Mouse (Mus musculus) forebrain, embryonic 15.5 days (tissue): ENCODE measurements around the gene Myl9. TPM values are rescaled to one million over a fixed set of nuclear protein-coding genes. Genes with fewer than 3 reads are reported as not detected.
"Not testable (repeated sequence)": the region's sequence is repeated elsewhere in the genome, so short reads cannot be mapped to it uniquely, and the experiment has no call there.

ENCODE experiments used
- ATAC-seq: fragments of 200-750 bp; cut with Nextera tagmentation; replicated peaks from 2 replicates; pipeline ENCODE4 v1.8.0; 2017; ENCODE audit warnings: mild to moderate bottlenecking, moderate TSS enrichment, moderate library complexity
- H3K27ac ChIP-seq: fragments of 300-500 bp; sonication (generic); replicated peaks from 2 replicates; pipeline ENCODE4 v1.5.1; 2015; ENCODE audit warnings: mild to moderate bottlenecking, inconsistent platforms
- H3K27me3 ChIP-seq: fragments of 300-500 bp; sonication (generic); 2 replicates; pipeline ENCODE4 v1.6.1; 2015; ENCODE audit warnings: inconsistent platforms
- H3K36me3 ChIP-seq: fragments of 300-500 bp; sonication (generic); 2 replicates; pipeline ENCODE4 v1.6.1; 2015; ENCODE audit warnings: mild to moderate bottlenecking, inconsistent platforms
- H3K4me1 ChIP-seq: fragments of 300-500 bp; sonication (generic); 2 replicates; pipeline ENCODE4 v1.6.1; 2015; ENCODE audit warnings: inconsistent platforms
- H3K4me2 ChIP-seq: fragments of 300-500 bp; sonication (generic); replicated peaks from 2 replicates; pipeline ENCODE4 v1.6.1; 2015; ENCODE audit warnings: mild to moderate bottlenecking, inconsistent platforms
- H3K4me3 ChIP-seq: fragments of 300-500 bp; sonication (generic); 2 replicates; pipeline ENCODE4 v1.5.1; 2015; ENCODE audit warnings: mild to moderate bottlenecking, inconsistent platforms
- H3K9ac ChIP-seq: fragments of 300-500 bp; sonication (generic); replicated peaks from 2 replicates; pipeline ENCODE4 v1.6.1; 2015; ENCODE audit warnings: mild to moderate bottlenecking, inconsistent platforms
- H3K9me3 ChIP-seq: fragments of 300-500 bp; sonication (generic); 2 replicates; pipeline ENCODE4 v1.6.1; 2016; ENCODE audit warnings: inconsistent platforms
- WGBS: fragments of 180-500 bp; shearing (Covaris S2); methylation state at CpG from one replicate; pipeline ENCODE4 v1.1.7; 2015; ENCODE audit warnings: mixed read lengths; 5-methylcytosine and 5-hydroxymethylcytosine counted together
- polyA plus RNA-seq: library from polyadenylated mRNA; unstranded; fragments of >200 nt; fragmentation: Nextera tagmentation; extraction: Ambion mirVana; gene quantifications from 2 replicates; pipeline ENCODE4 v1.2.1, GENCODE M21; 2015

The Myl9 gene
- polyA plus RNA-seq, 1 experiment from 2014 or later: 34.2 TPM

DNA sequence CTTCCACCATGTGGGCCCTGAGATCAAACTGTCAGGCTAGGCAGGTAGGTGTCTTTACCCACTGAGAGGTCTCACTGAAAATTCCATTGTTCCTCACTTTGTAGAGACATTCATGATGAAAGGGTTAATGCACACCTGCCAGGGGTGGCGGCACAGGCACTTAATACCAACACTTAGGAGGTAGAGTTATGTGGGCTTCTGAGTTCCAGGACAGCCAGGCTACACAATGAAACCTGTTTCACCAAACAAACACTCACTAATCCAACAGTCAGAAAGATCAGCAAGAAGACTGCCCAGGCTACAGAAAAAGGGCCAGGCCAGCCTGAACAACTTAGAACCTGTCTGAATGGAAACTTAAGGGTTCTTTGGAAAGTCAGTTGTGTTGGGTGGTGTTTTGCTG, 40.9 kb downstream of the Myl9 start:
- Histone ChIP-seq H3K27me3 (no peaks in the 10 kb centered on the region), H3K9ac (no peak overlapping the region), H3K27ac (no peak overlapping the region), H3K9me3 (no peaks in the 10 kb centered on the region), H3K4me1 (no peaks in the 10 kb centered on the region), H3K4me2 (no peak overlapping the region), H3K36me3 (no peaks in the 10 kb centered on the region), H3K4me3 (no peak overlapping the region)
- WGBS: 64% methylated on average over 1 of the region's 1 CpGs
- ATAC-seq: no peak

DNA sequence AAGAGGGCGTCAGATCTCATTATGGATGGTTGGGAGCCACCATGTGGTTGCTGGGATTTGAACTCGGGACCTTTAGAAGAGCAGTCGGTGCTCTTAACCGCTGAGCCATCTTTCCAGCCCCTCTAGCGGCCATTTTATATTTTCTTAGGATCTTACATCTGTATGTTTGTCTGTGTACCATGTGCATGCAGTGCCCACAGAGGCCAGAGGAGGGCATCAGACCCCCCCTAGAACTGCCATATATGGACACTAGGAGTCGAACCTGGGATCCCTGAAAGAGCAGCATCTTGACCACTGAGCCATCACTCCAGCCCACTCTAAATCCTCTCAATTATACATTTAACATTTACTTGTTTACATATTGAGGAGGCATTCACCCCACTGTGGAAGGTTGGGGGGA, 49.9 kb downstream of the Myl9 start:
- not testable (repeated sequence) for H3K27ac ChIP-seq, H3K9me3 ChIP-seq, H3K27me3 ChIP-seq, H3K4me3 ChIP-seq, ATAC-seq, H3K4me1 ChIP-seq, H3K9ac ChIP-seq, H3K36me3 ChIP-seq, H3K4me2 ChIP-seq
- WGBS: 87% methylated on average over 6 of the region's 6 CpGs

Other genes starting within 250 kb of the Myl9 start
- 44.5 and 44.6 TPM in 2 replicates for gene Aar2, start 227.8 kb upstream of the Myl9 start, polyA plus RNA-seq
- 317 and 333 TPM in 2 replicates for gene Dlgap4, start 161.7 kb upstream of the Myl9 start, polyA plus RNA-seq
- 42.4 and 45.2 TPM in 2 replicates for gene Tgif2, start 64.6 kb downstream of the Myl9 start, polyA plus RNA-seq
- 11.2 and 12.1 TPM in 2 replicates for gene 4930518I15Rik, start 82.5 kb downstream of the Myl9 start, polyA plus RNA-seq
- 144 and 145 TPM in 2 replicates for gene Rab5if, start 87.7 kb downstream of the Myl9 start, polyA plus RNA-seq
- gene Sla2, start 111.8 kb downstream of the Myl9 start, polyA plus RNA-seq: 0.09 and 0.18 TPM in 2 replicates
- 121 and 123 TPM in 2 replicates for gene Ndrg3, start 216.6 kb downstream of the Myl9 start, polyA plus RNA-seq
- 21.7 and 23.1 TPM in 2 replicates for gene Dsn1, start 231.7 kb downstream of the Myl9 start, polyA plus RNA-seq